Mouse (Mus musculus) heart, postnatal 14 days (tissue): Measurements from ENCODE around the gene Slc25a26. TPM values are rescaled to one million over a fixed set of nuclear protein-coding genes. Genes with fewer than 3 reads are reported as not detected.

Source experiments
- microRNA-seq, 2 experiments: library from miRNA; unstranded; fragments of <30 nt; microRNA quantifications; one replicate each; pipeline ENCODE4 v1.2.0; 2021 to 2022
- total RNA-seq, 2 experiments: library from RNA; stranded (reverse); gene quantifications; 2 replicates each; pipeline ENCODE4 v1.2.3; 2021

Slc25a26 gene
- total RNA-seq, 2 experiments from 2014 or later: 11.4 to 14.6 TPM

Small RNA genes within 50 kb of the gene (microRNA-seq; reads per million reads assigned to microRNA genes)
- 0 to 0.48 reads per million in 2 experiments for gene Mir7041

Other genes with a start within 250 kb of the Slc25a26 start
- gene Magi1, start 216.4 kb upstream of the Slc25a26 start, total RNA-seq: 10 to 100 TPM; 19.1 to 19.5 TPM
- gene Lrig1, start 199.8 kb downstream of the Slc25a26 start, total RNA-seq: 10 to 100 TPM; 37.8 to 38.6 TPM